19 mouse cellular contexts compared by ENCODE assay signal in genomic region chr5:140812063-140812462, GRCm38 (mm10). TPM values are rescaled to one million over a fixed set of nuclear protein-coding genes. Genes with fewer than 3 reads are reported as not detected.
DNase-seq lines count a peak whose midpoint lies in the region; ATAC-seq and TF ChIP-seq lines count a peak whose summit lies in the region.
"Had no signal": no experiment of that assay in that cellular context is flagged by ENCODE, and none has a peak within 500 bp of the region (broad histone marks: within the 10 kb centered on the region; RNA-seq: fewer than 3 reads in every experiment).

No protein-coding gene starts in this region.

- ATAC-seq in intestine, embryonic 15.5 days: peak; percentile 66
- ATAC-seq in intestine, postnatal 0 days: no peak
- ATAC-seq in liver, postnatal 0 days: no peak
- no peak for ATAC-seq in liver, embryonic 11.5 days (replicated peaks; ENCODE audit: low FRiP score)
- peak; percentile 79 for ATAC-seq in stomach, embryonic 16.5 days (ENCODE audit: insufficient read depth, low FRiP score)
- ATAC-seq: forebrain, postnatal 0 days had no signal

- WGBS in intestine, embryonic 15.5 days: 75% methylated on average over 5 of the region's 5 CpGs
- WGBS in intestine, postnatal 0 days: 53% methylated on average over 5 of the region's 5 CpGs
- 63% methylated on average over 5 of the region's 5 CpGs for WGBS in liver, postnatal 0 days (ENCODE audit: insufficient replicate concordance)
- 80% methylated on average over 5 of the region's 5 CpGs for WGBS in liver, embryonic 11.5 days
- 59% methylated on average over 5 of the region's 5 CpGs for WGBS in stomach, embryonic 16.5 days

- TF ChIP-seq POLR2A in embryonic fibroblast, embryonic 13.5 days (IDR thresholded peaks at IDR 0.05; ENCODE audit: low read depth, low read length): no peak

- no peaks in the 10 kb centered on the region for H3K9me3 ChIP-seq in intestine, embryonic 15.5 days
- H3K9me3 ChIP-seq in intestine, postnatal 0 days (ENCODE audit: control insufficient read depth): no peaks in the 10 kb centered on the region
- H3K9me3 ChIP-seq in liver, postnatal 0 days (ENCODE audit: low read length): no peaks in the 10 kb centered on the region
- no peaks in the 10 kb centered on the region for H3K9me3 ChIP-seq in liver, embryonic 11.5 days (ENCODE audit: control insufficient read depth, low read length)
- no peaks in the 10 kb centered on the region for H3K9me3 ChIP-seq in stomach, embryonic 16.5 days (replicated peaks; ENCODE audit: control insufficient read depth, low read length)
- H3K9me3 ChIP-seq: heart, embryonic 15.5 days; hindbrain, embryonic 10.5 days; midbrain, embryonic 10.5 days; neural tube, embryonic 15.5 days had no signal

- H3K36me3 ChIP-seq in intestine, embryonic 15.5 days: no peaks in the 10 kb centered on the region
- H3K36me3 ChIP-seq in intestine, postnatal 0 days (ENCODE audit: control insufficient read depth, insufficient read depth): no peaks in the 10 kb centered on the region
- no peaks in the 10 kb centered on the region for H3K36me3 ChIP-seq in liver, postnatal 0 days (replicated peaks; ENCODE audit: insufficient read depth, low read length)
- H3K36me3 ChIP-seq in liver, embryonic 11.5 days (ENCODE audit: control insufficient read depth, insufficient read depth, low read length): no peaks in the 10 kb centered on the region
- no peaks in the 10 kb centered on the region for H3K36me3 ChIP-seq in stomach, embryonic 16.5 days (ENCODE audit: control insufficient read depth, insufficient read depth, low read length)
- H3K36me3 ChIP-seq: heart, embryonic 15.5 days; hindbrain, embryonic 10.5 days; midbrain, embryonic 10.5 days; neural tube, embryonic 15.5 days had no signal

- TF ChIP-seq CTCF in intestine, postnatal 0 days (IDR thresholded peaks at IDR 0.05; ENCODE audit: low read depth): no peak
- TF ChIP-seq CTCF in liver, postnatal 0 days (IDR thresholded peaks at IDR 0.05; ENCODE audit: low read depth): no peak
- TF ChIP-seq CTCF in embryonic fibroblast, embryonic 13.5 days (IDR thresholded peaks at IDR 0.05; ENCODE audit: borderline replicate concordance, insufficient read depth, low read length): no peak

- no peak for DNase-seq in liver, postnatal 0 days
- DNase-seq in liver, embryonic 11.5 days (ENCODE audit: low spot score): no peak
- no peak for DNase-seq in adipocyte (ENCODE audit: low spot score)
- DNase-seq: adrenal gland, postnatal 25 days; cerebellum, adult 9-10 months; forebrain, postnatal 0 days; heart, adult 11 months; liver; lung, postnatal 36 days; right cerebral cortex, postnatal 25 days; thymus, adult 18-20 months had no signal

- no peak overlapping the region for H3K27ac ChIP-seq in intestine, embryonic 15.5 days
- H3K27ac ChIP-seq in intestine, postnatal 0 days (ENCODE audit: low read depth, low read length): no peak overlapping the region
- H3K27ac ChIP-seq in liver, postnatal 0 days (ENCODE audit: low read depth): peak overlapping the region; percentile 40; the same call in 1 of the 2 replicates
- no peak overlapping the region for H3K27ac ChIP-seq in liver, embryonic 11.5 days (ENCODE audit: low read depth, low read length)
- H3K27ac ChIP-seq in embryonic fibroblast, embryonic 13.5 days (ENCODE audit: insufficient read depth, low read length): peak overlapping the region; percentile 24; the same call in 1 of the 2 replicates
- H3K27ac ChIP-seq in stomach, embryonic 16.5 days (ENCODE audit: low read length): no peak overlapping the region
- H3K27ac ChIP-seq: midbrain, embryonic 10.5 days; neural tube, embryonic 15.5 days had no signal

- no peak for TF ChIP-seq EP300 in liver, postnatal 0 days (IDR thresholded peaks at IDR 0.05; ENCODE audit: low read depth)

- no peak overlapping the region for H3K9ac ChIP-seq in intestine, embryonic 15.5 days
- H3K9ac ChIP-seq in intestine, postnatal 0 days (ENCODE audit: low read depth, low read length): no peak overlapping the region
- H3K9ac ChIP-seq in liver, postnatal 0 days (replicated peaks): no peak overlapping the region
- H3K9ac ChIP-seq in liver, embryonic 11.5 days (ENCODE audit: low read depth, low read length): no peak overlapping the region
- no peak overlapping the region for H3K9ac ChIP-seq in stomach, embryonic 16.5 days (ENCODE audit: low read length)
- H3K9ac ChIP-seq: forebrain, postnatal 0 days; heart, embryonic 15.5 days; neural tube, embryonic 15.5 days had no signal

- H3K4me1 ChIP-seq in intestine, embryonic 15.5 days (replicated peaks): peaks cover 23% of the 10 kb centered on the region
- H3K4me1 ChIP-seq in intestine, postnatal 0 days (replicated peaks; ENCODE audit: control insufficient read depth, insufficient read depth, low read length): no peaks in the 10 kb centered on the region
- H3K4me1 ChIP-seq in liver, postnatal 0 days (ENCODE audit: insufficient read depth): peaks cover 62% of the 10 kb centered on the region
- peaks cover 59% of the 10 kb centered on the region for H3K4me1 ChIP-seq in liver, embryonic 11.5 days (replicated peaks; ENCODE audit: control insufficient read depth, insufficient read depth, low read length)
- H3K4me1 ChIP-seq in embryonic fibroblast, embryonic 13.5 days (ENCODE audit: control insufficient read depth, insufficient read depth, low read length): peaks cover 17% of the 10 kb centered on the region
- H3K4me1 ChIP-seq in stomach, embryonic 16.5 days (ENCODE audit: control insufficient read depth, insufficient read depth, low read length): peaks cover 36% of the 10 kb centered on the region

- H3K27me3 ChIP-seq in intestine, embryonic 15.5 days (replicated peaks): no peaks in the 10 kb centered on the region
- no peaks in the 10 kb centered on the region for H3K27me3 ChIP-seq in intestine, postnatal 0 days (replicated peaks; ENCODE audit: control insufficient read depth, insufficient read depth, low read length)
- no peaks in the 10 kb centered on the region for H3K27me3 ChIP-seq in liver, postnatal 0 days (ENCODE audit: insufficient read depth, low read length)
- no peaks in the 10 kb centered on the region for H3K27me3 ChIP-seq in liver, embryonic 11.5 days (replicated peaks; ENCODE audit: control insufficient read depth, insufficient read depth, low read length)
- H3K27me3 ChIP-seq in stomach, embryonic 16.5 days (ENCODE audit: control insufficient read depth, insufficient read depth, low read length): no peaks in the 10 kb centered on the region
- H3K27me3 ChIP-seq: heart, embryonic 15.5 days; neural tube, embryonic 15.5 days had no signal

- H3K4me3 ChIP-seq in intestine, embryonic 15.5 days (replicated peaks): no peak overlapping the region
- H3K4me3 ChIP-seq in intestine, postnatal 0 days (ENCODE audit: low read depth, low read length): no peak overlapping the region
- H3K4me3 ChIP-seq in liver, postnatal 0 days (ENCODE audit: low read depth, low read length): no peak overlapping the region
- no peak overlapping the region for H3K4me3 ChIP-seq in liver, embryonic 11.5 days (ENCODE audit: low read depth, low read length)
- H3K4me3 ChIP-seq in embryonic fibroblast, embryonic 13.5 days (ENCODE audit: insufficient read depth, low read length): no peak overlapping the region
- H3K4me3 ChIP-seq in stomach, embryonic 16.5 days (replicated peaks; ENCODE audit: low read length): no peak overlapping the region
- H3K4me3 ChIP-seq: heart, embryonic 15.5 days; hindbrain, embryonic 10.5 days; midbrain, embryonic 10.5 days; neural tube, embryonic 15.5 days had no signal

- no peak overlapping the region for H3K4me2 ChIP-seq in intestine, embryonic 15.5 days (replicated peaks)
- no peak overlapping the region for H3K4me2 ChIP-seq in intestine, postnatal 0 days (replicated peaks; ENCODE audit: low read depth)
- no peak overlapping the region for H3K4me2 ChIP-seq in liver, postnatal 0 days (ENCODE audit: low read depth, low read length)
- no peak overlapping the region for H3K4me2 ChIP-seq in liver, embryonic 11.5 days
- no peak overlapping the region for H3K4me2 ChIP-seq in stomach, embryonic 16.5 days (ENCODE audit: low read depth, low read length)
- H3K4me2 ChIP-seq: heart, embryonic 15.5 days; neural tube, embryonic 15.5 days had no signal

RNA-seq across cellular contexts. Expression of gene Gna12, which starts 18.2 kb away (rescaled TPM):
- polyA plus RNA-seq in intestine, embryonic 15.5 days (2015; fragmentation: Nextera tagmentation; extraction: Ambion mirVana): 29.5 and 37.8 TPM in 2 replicates
- 13.8 and 14.4 TPM in 2 replicates for polyA plus RNA-seq in intestine, postnatal 0 days (2015; fragmentation: Nextera tagmentation; extraction: Ambion mirVana)
- 12.7 and 14.5 TPM in 2 replicates for polyA plus RNA-seq in liver, postnatal 0 days (2015; fragmentation: Nextera tagmentation; extraction: Ambion mirVana)
- polyA plus RNA-seq in liver, embryonic 11.5 days (2014; fragmentation: Nextera tagmentation; extraction: Ambion mirVana): 25.1 and 31.1 TPM in 2 replicates
- 49.5 TPM in 2 replicates for polyA plus RNA-seq in embryonic fibroblast, embryonic 13.5 days (2011; ENCODE audit: insufficient read length, low read depth, missing spikeins)
- 6.9 and 7.2 TPM in 2 replicates for polyA plus RNA-seq in stomach, embryonic 16.5 days (2015; fragmentation: Nextera tagmentation; extraction: Ambion mirVana)

Comparison
In these comparisons a context has a peak if more than half of its experiments do, and no peak if none do; other contexts are left out.
1. ATAC-seq: peak in intestine, embryonic 15.5 days (single experiment) and stomach, embryonic 16.5 days (single experiment); none in intestine, postnatal 0 days (single experiment), liver, postnatal 0 days (single experiment) and liver, embryonic 11.5 days (single experiment).
2. H3K27ac ChIP-seq: peak in liver, postnatal 0 days (single experiment) and embryonic fibroblast, embryonic 13.5 days (single experiment); none in intestine, embryonic 15.5 days (single experiment), intestine, postnatal 0 days (single experiment), liver, embryonic 11.5 days (single experiment) and stomach, embryonic 16.5 days (single experiment).